Mouse (Mus musculus) midbrain, embryonic 12.5 days (tissue): Measurements from ENCODE around the gene Wdr25. TPM values are rescaled to one million over a fixed set of nuclear protein-coding genes. Genes with fewer than 3 reads are reported as not detected.

ENCODE experiments used
- ATAC-seq: fragments of 200-750 bp; cut with Nextera tagmentation; 2 replicates; pipeline ENCODE4 v1.8.0; 2017; ENCODE audit warnings: low read depth, moderate TSS enrichment, moderate library complexity; ENCODE audit not compliant: low FRiP score
- H3K27ac ChIP-seq: fragments of 300-500 bp; sonication (generic); replicated peaks from 2 replicates; pipeline ENCODE4 v1.5.1; 2016; ENCODE audit warnings: mild to moderate bottlenecking
- H3K27me3 ChIP-seq: fragments of 300-500 bp; sonication (generic); 2 replicates; pipeline ENCODE4 v1.6.1; 2016; ENCODE audit warnings: mild to moderate bottlenecking
- H3K36me3 ChIP-seq: fragments of 300-500 bp; sonication (generic); 2 replicates; pipeline ENCODE4 v1.6.1; 2016
- H3K4me1 ChIP-seq: fragments of 300-500 bp; sonication (generic); 2 replicates; pipeline ENCODE4 v1.6.1; 2016
- H3K4me2 ChIP-seq: fragments of 300-500 bp; sonication (generic); replicated peaks from 2 replicates; pipeline ENCODE4 v1.6.1; 2016; ENCODE audit warnings: mild to moderate bottlenecking, moderate library complexity
- H3K4me3 ChIP-seq: fragments of 300-500 bp; sonication (generic); 2 replicates; pipeline ENCODE4 v1.5.1; 2016; ENCODE audit warnings: mild to moderate bottlenecking
- H3K9ac ChIP-seq: fragments of 300-500 bp; sonication (generic); replicated peaks from 2 replicates; pipeline ENCODE4 v1.6.1; 2016; ENCODE audit warnings: mild to moderate bottlenecking, moderate library complexity
- H3K9me3 ChIP-seq: fragments of 300-500 bp; sonication (generic); 2 replicates; pipeline ENCODE4 v1.6.1; 2016; ENCODE audit warnings: mild to moderate bottlenecking
- WGBS: fragments of 180-500 bp; shearing (Covaris S2); methylation state at CpG from one replicate; pipeline ENCODE4 v1.1.7; 2016; 5-methylcytosine and 5-hydroxymethylcytosine counted together
- polyA plus RNA-seq: library from polyadenylated mRNA; unstranded; fragments of >200 nt; fragmentation: Nextera tagmentation; extraction: Ambion mirVana; gene quantifications from 2 replicates; pipeline ENCODE4 v1.2.1, GENCODE M21; 2016

Gene Wdr25
- polyA plus RNA-seq, 1 experiment from 2014 or later, result 8.6 TPM

- Histone ChIP-seq H3K4me1 (no peaks in the 10 kb centered on the region), H3K36me3 (no peaks in the 10 kb centered on the region), H3K27ac (no peak overlapping the region), H3K4me2 (no peak overlapping the region), H3K9me3 (no peaks in the 10 kb centered on the region), H3K27me3 (no peaks in the 10 kb centered on the region), H3K9ac (no peak overlapping the region), H3K4me3 (no peak overlapping the region)
- WGBS, result 16% methylated on average over 19 of the region's 19 CpGs
- ATAC-seq, result 0 out of 2 replicates have a peak, but pooled peaks have one; percentile 41
Observed at GRCm38 (mm10) chr12:108994436-108995031, 101.1 kb downstream of the Wdr25 start.

GRCm38 (mm10) chr12:108995976-108996636 is 102.7 kb downstream of the Wdr25 start:
- no peaks in the 10 kb centered on the region for H3K36me3 ChIP-seq
- no peak overlapping the region for H3K27ac ChIP-seq
- H3K4me2 ChIP-seq, result no peak overlapping the region
- H3K4me3 ChIP-seq, result no peak overlapping the region
- no peaks in the 10 kb centered on the region for H3K4me1 ChIP-seq
- no peak for ATAC-seq
- H3K9ac ChIP-seq, result no peak overlapping the region
- WGBS, result 80% methylated on average over 12 of the region's 12 CpGs
- H3K27me3 ChIP-seq, result no peaks in the 10 kb centered on the region
- H3K9me3 ChIP-seq, result no peaks in the 10 kb centered on the region

GRCm38 (mm10) chr12:108997249-108997648 is 103.8 kb downstream of the Wdr25 start:
- WGBS, result 83% methylated on average over 8 of the region's 8 CpGs
- ATAC-seq, result no peak
- Histone ChIP-seq H3K36me3 (no peaks in the 10 kb centered on the region), H3K27me3 (no peaks in the 10 kb centered on the region), H3K9ac (no peak overlapping the region), H3K9me3 (no peaks in the 10 kb centered on the region), H3K27ac (no peak overlapping the region), H3K4me1 (no peaks in the 10 kb centered on the region), H3K4me2 (no peak overlapping the region), H3K4me3 (no peak overlapping the region)

- 80% methylated on average over 7 of the region's 7 CpGs for WGBS
- Histone ChIP-seq H3K27me3 (no peaks in the 10 kb centered on the region), H3K4me3 (no peak overlapping the region), H3K9ac (no peak overlapping the region), H3K36me3 (no peaks in the 10 kb centered on the region), H3K27ac (no peak overlapping the region), H3K4me1 (peaks cover 10% of the 10 kb centered on the region), H3K9me3 (no peaks in the 10 kb centered on the region), H3K4me2 (no peak overlapping the region)
- no peak for ATAC-seq
Observed at GRCm38 (mm10) chr12:109002978-109003377, 109.5 kb downstream of the Wdr25 start.

- H3K4me2 ChIP-seq, result no peak overlapping the region
- H3K36me3 ChIP-seq, result no peaks in the 10 kb centered on the region
- no peaks in the 10 kb centered on the region for H3K27me3 ChIP-seq
- H3K9me3 ChIP-seq, result no peaks in the 10 kb centered on the region
- 81% methylated on average over 18 of the region's 18 CpGs for WGBS
- ATAC-seq, result peak; percentile 58; the same call in 1 of the 2 replicates
- 0 out of 2 replicates have a peak overlapping the region, but pooled peaks have one; percentile 10 for H3K27ac ChIP-seq
- H3K9ac ChIP-seq, result no peak overlapping the region
- peaks cover 19% of the 10 kb centered on the region for H3K4me1 ChIP-seq
- no peak overlapping the region for H3K4me3 ChIP-seq
Observed at GRCm38 (mm10) chr12:109010070-109010649, 116.7 kb downstream of the Wdr25 start.

GRCm38 (mm10) chr12:109022181-109022691 is 128.8 kb downstream of the Wdr25 start:
- 91% methylated on average over 10 of the region's 10 CpGs for WGBS
- no peaks in the 10 kb centered on the region for H3K27me3 ChIP-seq

GRCm38 (mm10) chr12:109022966-109023365 is 129.5 kb downstream of the Wdr25 start:
- H3K27me3 ChIP-seq, result no peaks in the 10 kb centered on the region
- H3K4me3 ChIP-seq, result no peak overlapping the region
- H3K9me3 ChIP-seq, result no peaks in the 10 kb centered on the region
- no peak overlapping the region for H3K9ac ChIP-seq
- H3K27ac ChIP-seq, result no peak overlapping the region
- H3K4me1 ChIP-seq, result no peaks in the 10 kb centered on the region
- 87% methylated on average over 5 of the region's 5 CpGs for WGBS
- H3K36me3 ChIP-seq, result no peaks in the 10 kb centered on the region
- H3K4me2 ChIP-seq, result no peak overlapping the region
- no peak for ATAC-seq

More at GRCm38 (mm10) chr12:109022181-109022691, 128.8 kb downstream of the Wdr25 start:
- ATAC-seq, result no peak
- no peaks in the 10 kb centered on the region for H3K36me3 ChIP-seq
- H3K4me3 ChIP-seq, result no peak overlapping the region
- no peaks in the 10 kb centered on the region for H3K4me1 ChIP-seq
- no peak overlapping the region for H3K27ac ChIP-seq
- no peak overlapping the region for H3K9ac ChIP-seq
- H3K9me3 ChIP-seq, result no peaks in the 10 kb centered on the region
- H3K4me2 ChIP-seq, result no peak overlapping the region

GRCm38 (mm10) chr12:109023780-109024179 is 130.3 kb downstream of the Wdr25 start:
- no peaks in the 10 kb centered on the region for H3K4me1 ChIP-seq
- H3K27me3 ChIP-seq, result no peaks in the 10 kb centered on the region
- H3K4me3 ChIP-seq, result no peak overlapping the region
- H3K9me3 ChIP-seq, result no peaks in the 10 kb centered on the region
- H3K9ac ChIP-seq, result no peak overlapping the region
- no peak for ATAC-seq
- H3K4me2 ChIP-seq, result no peak overlapping the region
- no peak overlapping the region for H3K27ac ChIP-seq
- 54% methylated on average over 9 of the region's 9 CpGs for WGBS
- no peaks in the 10 kb centered on the region for H3K36me3 ChIP-seq

- Histone ChIP-seq H3K36me3 (peaks cover 4% of the 10 kb centered on the region; the same call in 1 of the 2 replicates), H3K4me1 (peaks cover 24% of the 10 kb centered on the region), H3K27ac (no peak overlapping the region), H3K27me3 (peaks cover 38% of the 10 kb centered on the region), H3K9me3 (no peaks in the 10 kb centered on the region), H3K4me3 (no peak overlapping the region), H3K4me2 (no peak overlapping the region), H3K9ac (no peak overlapping the region)
- 72% methylated on average over 2 of the region's 2 CpGs for WGBS
- ATAC-seq, result no peak
Observed at GRCm38 (mm10) chr12:109037026-109037425, 143.6 kb downstream of the Wdr25 start.

- H3K27ac ChIP-seq, result peak overlapping the region; percentile 64
- H3K4me2 ChIP-seq, result no peak overlapping the region
- WGBS, result 25% methylated on average over 14 of the region's 14 CpGs
- H3K36me3 ChIP-seq, result peaks cover 4% of the 10 kb centered on the region; the same call in 1 of the 2 replicates
- H3K4me1 ChIP-seq, result peaks cover 24% of the 10 kb centered on the region
- no peaks in the 10 kb centered on the region for H3K9me3 ChIP-seq
- peak; percentile 51; the same call in 1 of the 2 replicates for ATAC-seq
- H3K4me3 ChIP-seq, result no peak overlapping the region
- peaks cover 39% of the 10 kb centered on the region for H3K27me3 ChIP-seq
- no peak overlapping the region for H3K9ac ChIP-seq
Observed at GRCm38 (mm10) chr12:109038179-109038819, 144.9 kb downstream of the Wdr25 start.

- Histone ChIP-seq H3K4me3 (no peak overlapping the region), H3K9ac (no peak overlapping the region), H3K27ac (no peak overlapping the region), H3K4me1 (peaks cover 24% of the 10 kb centered on the region), H3K9me3 (no peaks in the 10 kb centered on the region), H3K36me3 (no peaks in the 10 kb centered on the region), H3K4me2 (no peak overlapping the region), H3K27me3 (peaks cover 36% of the 10 kb centered on the region)
- no peak for ATAC-seq
- WGBS, result 74% methylated on average over 7 of the region's 7 CpGs
Observed at GRCm38 (mm10) chr12:109039311-109039710, 145.9 kb downstream of the Wdr25 start.

- H3K27me3 ChIP-seq, result peaks cover 32% of the 10 kb centered on the region
- ATAC-seq, result no peak
- WGBS, result 30% methylated on average over 5 of the region's 5 CpGs
Observed at GRCm38 (mm10) chr12:109044497-109044896, 151.1 kb downstream of the Wdr25 start.

More at GRCm38 (mm10) chr12:109044497-109044896, 151.1 kb downstream of the Wdr25 start:
- no peak overlapping the region for H3K9ac ChIP-seq
- no peak overlapping the region for H3K4me2 ChIP-seq
- H3K27ac ChIP-seq, result no peak overlapping the region
- no peaks in the 10 kb centered on the region for H3K9me3 ChIP-seq
- H3K4me3 ChIP-seq, result no peak overlapping the region
- H3K4me1 ChIP-seq, result peaks cover 2% of the 10 kb centered on the region; the same call in 1 of the 2 replicates
- no peaks in the 10 kb centered on the region for H3K36me3 ChIP-seq
